Mouse (Mus musculus) kidney, postnatal 0 days (tissue): ENCODE measurements around the gene Cpd. TPM values are rescaled to one million over a fixed set of nuclear protein-coding genes. Genes with fewer than 3 reads are reported as not detected.

Source experiments
- ATAC-seq: fragments of 200-750 bp; cut with Nextera tagmentation; replicated peaks from 2 replicates; pipeline ENCODE4 v1.8.0; 2017; ENCODE audit warnings: low read depth, moderate number of reproducible peaks, moderate TSS enrichment, moderate library complexity; ENCODE audit not compliant: low FRiP score
- DNase-seq: peaks from one replicate; pipeline ENCODE4 v3.0.0-alpha.2; 2016; ENCODE audit warnings: low spot score
- H3K27ac ChIP-seq: fragments of 300-500 bp; sonication (generic); 2 replicates; pipeline ENCODE4 v1.5.1; 2014; ENCODE audit warnings: mild to moderate bottlenecking
- H3K27me3 ChIP-seq: fragments of 300-500 bp; sonication (generic); 2 replicates; pipeline ENCODE4 v1.6.1; 2014; ENCODE audit warnings: low read length, mixed read lengths; ENCODE audit not compliant: insufficient read depth
- H3K36me3 ChIP-seq: fragments of 300-500 bp; sonication (generic); 2 replicates; pipeline ENCODE4 v1.6.1; 2014; ENCODE audit warnings: low read length, mixed read lengths; ENCODE audit not compliant: insufficient read depth
- H3K4me1 ChIP-seq: fragments of 300-500 bp; sonication (generic); replicated peaks from 2 replicates; pipeline ENCODE4 v1.6.1; 2014; ENCODE audit warnings: antibody characterized with exemption, low read length, mixed read lengths; ENCODE audit not compliant: insufficient read depth
- H3K4me2 ChIP-seq: fragments of 300-500 bp; sonication (generic); 2 replicates; pipeline ENCODE4 v1.6.1; 2014; ENCODE audit warnings: mild to moderate bottlenecking, low read length, moderate library complexity, mixed read lengths
- H3K4me3 ChIP-seq: fragments of 300-500 bp; sonication (generic); replicated peaks from 2 replicates; pipeline ENCODE4 v1.5.1; 2014; ENCODE audit warnings: low read depth, low read length
- H3K9ac ChIP-seq: fragments of 300-500 bp; sonication (generic); 2 replicates; pipeline ENCODE4 v1.6.1; 2014; ENCODE audit warnings: low read depth, low read length
- H3K9me3 ChIP-seq: fragments of 300-500 bp; sonication (generic); replicated peaks from 2 replicates; pipeline ENCODE4 v1.6.1; 2016; ENCODE audit warnings: low read length, inconsistent platforms, mixed read lengths
- CTCF ChIP-seq: IDR thresholded peaks from 2 replicates; pipeline ENCODE4 v1.5.1; 2016; ENCODE audit warnings: antibody characterized with exemption, low read depth, mild to moderate bottlenecking, moderate library complexity
- WGBS: fragments of 180-500 bp; shearing (Covaris S2); extraction: QIAGEN DNeasy Blood & Tissue Kit; methylation state at CpG from one replicate; pipeline ENCODE4 v1.1.7; 2014; 5-methylcytosine and 5-hydroxymethylcytosine counted together
- polyA plus RNA-seq: library from polyadenylated mRNA; unstranded; fragments of >200 nt; fragmentation: Nextera tagmentation; extraction: Ambion mirVana; gene quantifications from 2 replicates; pipeline ENCODE4 v1.2.1, GENCODE M21; 2015

Gene Cpd
- polyA plus RNA-seq, 1 experiment from 2014 or later, result 20.4 TPM

DNA sequence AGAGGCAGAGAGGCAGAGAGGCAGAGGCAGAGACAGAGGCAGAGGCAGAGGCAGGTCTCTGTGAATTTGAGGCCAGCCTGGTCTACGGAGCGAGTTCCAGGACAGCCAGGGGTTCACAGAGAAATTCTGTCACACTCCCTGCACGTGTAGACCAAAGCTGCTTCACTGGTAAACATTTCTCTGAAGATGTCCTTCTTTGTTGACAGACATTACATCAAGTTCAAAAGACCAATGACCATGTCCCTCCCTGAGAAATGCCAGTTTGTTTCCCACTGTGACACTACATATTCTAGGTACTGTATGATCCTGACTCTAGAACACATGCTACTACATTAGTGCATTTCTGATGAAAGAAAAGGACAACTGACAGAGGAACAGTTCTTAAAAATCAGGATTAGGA is 116.2 kb downstream of the Cpd start:
- H3K4me2 ChIP-seq, result no peak overlapping the region
- no peak for TF ChIP-seq CTCF
- ATAC-seq (no peak), DNase-seq (no peak)
- H3K4me3 ChIP-seq, result no peak overlapping the region
- H3K27ac ChIP-seq, result no peak overlapping the region
- H3K9me3 ChIP-seq, result no peaks in the 10 kb centered on the region
- no peak overlapping the region for H3K9ac ChIP-seq
- no peaks in the 10 kb centered on the region for H3K27me3 ChIP-seq
- 83% methylated on average over 3 of the region's 3 CpGs for WGBS
- peaks cover 47% of the 10 kb centered on the region for H3K36me3 ChIP-seq
- no peaks in the 10 kb centered on the region for H3K4me1 ChIP-seq

Other genes with a start within 250 kb of the Cpd start
- gene Abr, start 224.7 kb downstream of the Cpd start, polyA plus RNA-seq, result 27.7 and 30.7 TPM in 2 replicates
- gene Bhlha9, start 174.5 kb downstream of the Cpd start, polyA plus RNA-seq, result 0.16 TPM in 1 of 2 replicates, not detected in the other
- gene Trarg1, start 167.2 kb downstream of the Cpd start, polyA plus RNA-seq, result 1.3 TPM in 2 replicates
- gene Gosr1, start 83.4 kb downstream of the Cpd start, polyA plus RNA-seq, result 23.9 and 25.4 TPM in 2 replicates
- 22.6 and 25.5 TPM in 2 replicates for gene Tmigd1, start 55.1 kb upstream of the Cpd start, polyA plus RNA-seq
- gene Blmh, start 77.8 kb upstream of the Cpd start, polyA plus RNA-seq, result 133 and 143 TPM in 2 replicates
- gene Slc6a4, start 151.6 kb upstream of the Cpd start, polyA plus RNA-seq, result 3.3 and 3.4 TPM in 2 replicates
- 76.3 TPM in 2 replicates for gene Nsrp1, start 231.4 kb upstream of the Cpd start, polyA plus RNA-seq